8 mouse cellular contexts compared by ENCODE assay signal in the genomic region with DNA sequence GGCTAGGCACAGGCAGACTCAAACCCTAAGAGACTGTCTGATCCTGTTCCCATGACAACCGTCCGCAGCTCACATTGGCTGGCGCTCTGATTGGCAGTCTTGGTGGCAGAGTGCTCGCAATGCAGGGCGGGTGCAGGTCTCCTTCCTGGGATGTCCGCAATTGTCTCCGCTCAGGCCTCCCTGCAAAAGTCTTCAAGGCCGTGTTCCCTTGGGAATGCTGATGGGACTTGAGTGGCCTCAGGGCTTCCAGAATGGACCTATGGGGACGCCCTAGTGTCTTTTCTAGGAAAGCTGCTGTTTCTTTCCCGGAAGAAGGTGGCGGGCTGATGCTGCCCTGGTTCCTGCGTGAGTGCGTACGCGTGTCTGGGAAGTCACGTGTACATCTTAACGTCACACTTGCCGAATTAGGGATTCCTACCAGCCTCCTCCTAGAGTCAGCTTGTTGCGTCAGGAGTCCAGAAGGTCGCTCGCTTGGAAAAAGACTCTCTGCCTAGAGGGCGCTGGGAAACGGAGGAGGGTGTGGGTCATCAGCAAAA.
DNase-seq lines count a peak whose midpoint lies in the region; ATAC-seq and TF ChIP-seq lines count a peak whose summit lies in the region.

No protein-coding gene starts in this region.

- TF ChIP-seq CTCF in liver, postnatal 0 days (IDR thresholded peaks at IDR 0.05; ENCODE audit: low read depth): no peak
- no peak for TF ChIP-seq CTCF in testis, adult 2 months (IDR thresholded peaks at IDR 0.05; ENCODE audit: control insufficient read depth, insufficient read depth, insufficient replicate concordance, low read depth, low read length)

- no peaks in the 10 kb centered on the region for H3K9me3 ChIP-seq in forebrain, embryonic 16.5 days (ENCODE audit: control insufficient read depth, low read length)
- no peaks in the 10 kb centered on the region for H3K9me3 ChIP-seq in liver, postnatal 0 days (ENCODE audit: low read length)
- H3K9me3 ChIP-seq in neural tube, embryonic 13.5 days: no peaks in the 10 kb centered on the region

- no peak for TF ChIP-seq EP300 in liver, postnatal 0 days (IDR thresholded peaks at IDR 0.05; ENCODE audit: low read depth)

- H3K9ac ChIP-seq in forebrain, embryonic 16.5 days (replicated peaks; ENCODE audit: low read depth, low read length): peak overlapping the region; percentile 80
- H3K9ac ChIP-seq in liver, postnatal 0 days (replicated peaks): no peak overlapping the region; the same call in 1 of the 2 replicates
- H3K9ac ChIP-seq in neural tube, embryonic 13.5 days: peak overlapping the region; percentile 69

- H3K4me1 ChIP-seq in forebrain, embryonic 16.5 days (replicated peaks; ENCODE audit: control insufficient read depth, insufficient read depth, low read length): peaks cover 10% of the 10 kb centered on the region
- peaks cover 3% of the 10 kb centered on the region; the same call in 1 of the 2 replicates for H3K4me1 ChIP-seq in liver, postnatal 0 days (ENCODE audit: insufficient read depth)
- peaks cover 11% of the 10 kb centered on the region for H3K4me1 ChIP-seq in neural tube, embryonic 13.5 days (replicated peaks)
- peaks cover 12% of the 10 kb centered on the region for H3K4me1 ChIP-seq in testis, adult 2 months (ENCODE audit: control insufficient read depth, insufficient read depth, low read length)

- peak overlapping the region; percentile 99 for H3K4me2 ChIP-seq in forebrain, embryonic 16.5 days (ENCODE audit: low read length)
- peak overlapping the region; percentile 76 for H3K4me2 ChIP-seq in liver, postnatal 0 days (ENCODE audit: low read depth, low read length)
- H3K4me2 ChIP-seq in neural tube, embryonic 13.5 days: peak overlapping the region; percentile 82

- 0% methylated on average over 23 of the region's 23 CpGs for WGBS in forebrain, embryonic 16.5 days
- under 1% methylated on average over 23 of the region's 23 CpGs for WGBS in liver, postnatal 0 days (ENCODE audit: insufficient replicate concordance)
- under 1% methylated on average over 23 of the region's 23 CpGs for WGBS in neural tube, embryonic 13.5 days

- H3K27me3 ChIP-seq in forebrain, embryonic 16.5 days (replicated peaks; ENCODE audit: control insufficient read depth, insufficient read depth, low read length): no peaks in the 10 kb centered on the region
- peaks cover 6% of the 10 kb centered on the region; the same call in 1 of the 2 replicates for H3K27me3 ChIP-seq in liver, postnatal 0 days (ENCODE audit: insufficient read depth, low read length)
- H3K27me3 ChIP-seq in neural tube, embryonic 13.5 days: 0 out of 2 replicates have a peak, but pooled peaks cover 2% of the 10 kb centered on the region
- no peaks in the 10 kb centered on the region for H3K27me3 ChIP-seq in testis, adult 2 months (ENCODE audit: control insufficient read depth, insufficient read depth, low read length)

- intact Hi-C loops in heart, postnatal 36 days (cut with DNase I): no loop called here

- peak; percentile 45; the same call in 1 of the 2 replicates for TF ChIP-seq POLR2A in testis, adult 2 months (IDR thresholded peaks at IDR 0.05; ENCODE audit: control insufficient read depth, low read depth, low read length)

- no peaks in the 10 kb centered on the region for H3K36me3 ChIP-seq in forebrain, embryonic 16.5 days (ENCODE audit: control insufficient read depth, insufficient read depth)
- H3K36me3 ChIP-seq in liver, postnatal 0 days (replicated peaks; ENCODE audit: insufficient read depth, low read length): no peaks in the 10 kb centered on the region
- no peaks in the 10 kb centered on the region for H3K36me3 ChIP-seq in neural tube, embryonic 13.5 days
- H3K36me3 ChIP-seq in testis, adult 2 months (ENCODE audit: control insufficient read depth, insufficient read depth, low read length): no peaks in the 10 kb centered on the region

- peak overlapping the region; percentile 56 for H3K4me3 ChIP-seq in forebrain, embryonic 16.5 days (replicated peaks; ENCODE audit: low read length)
- peak overlapping the region; percentile 40 for H3K4me3 ChIP-seq in liver, postnatal 0 days (ENCODE audit: low read depth, low read length)
- H3K4me3 ChIP-seq in neural tube, embryonic 13.5 days: peak overlapping the region; percentile 53
- peak overlapping the region; percentile 82 for H3K4me3 ChIP-seq in testis, adult 2 months (ENCODE audit: control insufficient read depth, low read depth, low read length)

- DNase-seq in ES-CJ7 (ENCODE audit: low read depth, low spot score): peak; percentile 98
- peak; percentile 84 for DNase-seq in cerebellum, adult 11 months
- DNase-seq in heart, postnatal 36 days: peak; percentile 68 to 71
- peak; percentile 88 to 95 for DNase-seq in layer of hippocampus, adult 18-20 months (ENCODE audit: low spot score in 2 of 2)
- DNase-seq in liver, postnatal 0 days: peak; percentile 42

- peak; percentile 97 for ATAC-seq in forebrain, embryonic 16.5 days
- peak; percentile 73 for ATAC-seq in liver, postnatal 0 days
- peak; percentile 97 for ATAC-seq in neural tube, embryonic 13.5 days (ENCODE audit: low read depth)

- peak overlapping the region; percentile 92 for H3K27ac ChIP-seq in forebrain, embryonic 16.5 days (ENCODE audit: low read length)
- no peak overlapping the region for H3K27ac ChIP-seq in liver, postnatal 0 days (ENCODE audit: low read depth)
- H3K27ac ChIP-seq in neural tube, embryonic 13.5 days (replicated peaks): peak overlapping the region; percentile 92
- H3K27ac ChIP-seq in testis, adult 2 months (ENCODE audit: control insufficient read depth, insufficient read depth, low read depth, low read length): peak overlapping the region; percentile 51; the same call in 1 of the 2 replicates

Comparison
In these comparisons a context has a peak if more than half of its experiments do, and no peak if none do; other contexts are left out.
1. DNase-seq: peak in every context shown above with its lines; median percentile 98 in ES-CJ7; 92 in layer of hippocampus, adult 18-20 months; 84 in cerebellum, adult 11 months; 70 in heart, postnatal 36 days; 42 in liver, postnatal 0 days.